Mouse (Mus musculus) brain, adult 2 months (tissue): ENCODE measurements around the gene Camta1.

Experiments used
- DNase-seq: peaks from one replicate; pipeline ENCODE4 v3.0.0; 2011; ENCODE audit warnings: low read depth, low spot score

The Camta1 gene

GRCm38 (mm10) chr4:151860441-151861331 is 990 bp downstream of the Camta1 start:
- no peak for DNase-seq

GRCm38 (mm10) chr4:151859275-151859674 is 2.4 kb downstream of the Camta1 start:
- DNase-seq = no peak

GRCm38 (mm10) chr4:151853949-151854348 is 7.7 kb downstream of the Camta1 start:
- DNase-seq = peak; percentile 80

- peak; percentile 46 for DNase-seq
These were observed 10.5 kb downstream of the Camta1 start for GRCm38 (mm10) chr4:151851179-151851578.

GRCm38 (mm10) chr4:151842591-151842990 is 19.1 kb downstream of the Camta1 start:
- no peak for DNase-seq

- peak; percentile 74 for DNase-seq
These were observed 23.2 kb downstream of the Camta1 start for GRCm38 (mm10) chr4:151838518-151838917.

GRCm38 (mm10) chr4:151835860-151836259 is 25.8 kb downstream of the Camta1 start:
- DNase-seq = peak; percentile 67

- DNase-seq = peak; percentile 66
These were observed 27.1 kb downstream of the Camta1 start for GRCm38 (mm10) chr4:151834536-151834935.

- peak; percentile 79 for DNase-seq
These were observed 27.7 kb downstream of the Camta1 start for GRCm38 (mm10) chr4:151833940-151834449.

GRCm38 (mm10) chr4:151827840-151828239 is 33.8 kb downstream of the Camta1 start:
- DNase-seq = no peak

- DNase-seq = no peak
These were observed 34.3 kb downstream of the Camta1 start for GRCm38 (mm10) chr4:151827356-151827755.

GRCm38 (mm10) chr4:151823963-151824362 is 37.7 kb downstream of the Camta1 start:
- peak; percentile 33 for DNase-seq

- no peak for DNase-seq
These were observed 38.7 kb downstream of the Camta1 start for GRCm38 (mm10) chr4:151822986-151823385.

GRCm38 (mm10) chr4:151817981-151818766 is 43.5 kb downstream of the Camta1 start:
- DNase-seq = no peak

- DNase-seq = no peak
These were observed 48.0 kb downstream of the Camta1 start for GRCm38 (mm10) chr4:151813711-151814110.

- DNase-seq = no peak
These were observed 56.0 kb downstream of the Camta1 start for GRCm38 (mm10) chr4:151805685-151806084.

- DNase-seq = no peak
These were observed 56.6 kb downstream of the Camta1 start for GRCm38 (mm10) chr4:151805046-151805445.

GRCm38 (mm10) chr4:151804208-151804607 is 57.5 kb downstream of the Camta1 start:
- no peak for DNase-seq

GRCm38 (mm10) chr4:151798630-151799029 is 63.0 kb downstream of the Camta1 start:
- DNase-seq = no peak

- DNase-seq = no peak
These were observed 68.0 kb downstream of the Camta1 start for GRCm38 (mm10) chr4:151793694-151794093.

- peak; percentile 36 for DNase-seq
These were observed 74.5 kb downstream of the Camta1 start for GRCm38 (mm10) chr4:151786946-151787705.

- no peak for DNase-seq
These were observed 81.2 kb downstream of the Camta1 start for GRCm38 (mm10) chr4:151780511-151780910.
